Mouse (Mus musculus) mammary gland, adult 2 months (tissue): ENCODE measurements around the gene Dpy19l2. TPM values are rescaled to one million over a fixed set of nuclear protein-coding genes. Genes with fewer than 3 reads are reported as not detected.

Experiments
- polyA plus RNA-seq: library from polyadenylated mRNA; depleted of rRNA; stranded (reverse); fragments of >200 nt; gene quantifications from 2 replicates; pipeline ENCODE4 v1.2.3, GENCODE M21; 2012; ENCODE audit warnings: low replicate concordance; rRNA removed

Gene Dpy19l2
- 0.03 TPM in 1 of 2 replicates, not detected in the other for polyA plus RNA-seq

DNA sequence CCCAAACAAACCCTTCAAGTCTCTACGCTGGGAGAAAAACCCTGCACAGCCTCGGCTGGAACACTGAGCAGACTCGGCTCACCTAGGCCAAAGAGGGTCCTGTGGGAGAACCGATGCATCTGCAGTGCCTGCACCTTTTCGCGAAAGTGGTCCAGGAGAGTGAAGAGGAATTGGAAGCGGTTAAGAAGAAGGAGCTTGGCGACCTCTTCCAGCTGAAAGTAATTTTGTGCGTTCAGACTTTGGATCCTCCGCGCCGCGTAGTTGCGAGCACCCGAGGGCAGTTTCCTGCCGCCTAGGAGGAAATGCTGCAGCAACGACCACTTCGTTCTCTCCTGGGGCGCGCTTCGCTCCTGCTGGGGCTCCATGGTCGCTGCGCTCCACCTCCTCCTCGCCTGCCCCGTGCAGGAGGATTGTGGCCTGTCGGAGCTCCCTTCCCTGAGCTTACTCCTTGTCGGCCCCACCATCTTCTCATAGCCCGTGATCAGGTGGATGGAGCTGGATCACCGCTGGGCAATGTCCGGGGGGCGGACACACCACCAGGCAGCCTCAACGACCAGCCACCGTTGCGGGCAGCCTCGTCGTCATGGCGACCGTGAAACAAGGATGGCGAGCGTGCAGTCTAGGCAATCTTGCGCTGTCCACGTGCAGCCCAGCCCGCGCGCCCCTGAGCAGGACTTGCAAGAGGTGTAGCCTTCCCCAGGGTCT is at the start of gene Dpy19l2:
Gene Dpy19l2, minus strand, starts transcription at position 594 of the 705 bp plus-strand sequence.

DNA sequence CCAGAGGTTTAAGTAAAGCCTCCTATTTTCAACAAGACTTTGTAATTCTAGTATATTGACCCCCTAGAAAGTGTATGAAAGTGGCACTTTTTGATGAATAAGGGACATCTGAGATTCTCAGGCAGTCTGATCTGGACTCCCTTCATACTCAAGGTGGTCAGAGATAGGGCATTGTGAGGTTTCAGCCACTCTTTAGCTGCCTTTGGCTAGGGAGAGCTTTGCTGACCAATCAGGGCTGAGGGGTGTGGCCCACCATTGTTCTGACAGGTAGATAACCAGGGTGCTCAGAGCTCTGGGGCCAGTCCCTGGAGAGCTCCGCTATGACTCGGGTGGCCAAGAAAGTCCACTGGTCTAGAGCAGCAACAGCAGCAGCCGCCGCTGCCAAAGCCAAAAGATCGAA is 71.2 kb downstream of the Dpy19l2 start, which contains the start of gene Cypt4:
Gene Cypt4, plus strand, starts transcription at position 301 of the 400 bp plus-strand sequence.

Other genes starting within 250 kb of the Dpy19l2 start
- gene Dpy19l1, start 193.2 kb downstream of the Dpy19l2 start, polyA plus RNA-seq = 8.8 and 18.2 TPM in 2 replicates
- not detected in 2 replicates for gene Cypt4, start 71.1 kb downstream of the Dpy19l2 start, polyA plus RNA-seq
- not detected in 2 replicates for gene Tbx20, start 78.0 kb upstream of the Dpy19l2 start, polyA plus RNA-seq